Comparison of ENCODE assay signal across 8 mouse cellular contexts in the genomic region with DNA sequence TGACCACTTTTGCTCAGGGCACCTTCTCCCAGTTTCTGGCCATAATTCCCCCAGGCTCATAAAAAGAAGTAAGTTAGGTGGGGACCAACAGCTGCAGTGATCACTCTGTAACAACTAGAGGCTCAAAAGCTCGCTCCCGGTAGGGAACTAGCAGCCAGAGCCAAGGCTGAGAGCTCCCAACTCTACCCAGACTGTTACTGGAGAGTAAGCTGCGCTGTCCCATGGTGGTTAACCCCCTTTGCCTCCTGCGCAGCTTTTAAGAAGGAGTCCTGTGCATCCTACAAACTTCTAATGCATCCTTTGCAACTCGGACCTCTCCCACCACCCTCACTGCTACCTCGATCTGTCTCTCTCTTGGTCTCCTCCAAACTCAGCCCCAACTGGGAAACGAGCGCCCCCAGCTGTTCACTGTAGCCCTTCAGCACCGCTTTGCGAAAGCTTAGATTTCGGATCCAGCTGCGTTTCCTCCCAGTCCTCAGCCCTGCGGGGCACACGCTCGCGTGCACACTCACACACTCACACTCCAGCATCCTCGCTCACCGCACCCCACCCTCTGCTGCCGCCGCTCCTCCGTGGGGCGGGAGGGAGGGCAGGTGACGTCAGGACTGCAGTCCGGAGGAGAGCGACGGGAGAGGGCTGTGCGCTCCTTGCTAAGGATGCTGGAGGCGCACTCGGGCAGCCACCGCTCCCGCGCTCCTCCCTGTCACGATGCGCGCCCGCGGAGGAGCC. TPM values are rescaled to one million over a fixed set of nuclear protein-coding genes. Genes with fewer than 3 reads are reported as not detected.
DNase-seq lines count a peak whose midpoint lies in the region; ATAC-seq and TF ChIP-seq lines count a peak whose summit lies in the region.

A gene (plus strand): TSS at position 610 of the 729 bp plus-strand sequence.

- peak within 1 kb of the TSS; percentile 93 for H3K4me3 ChIP-seq in E14TG2a.4 (replicated peaks; ENCODE audit: low read length)
- no peak within 1 kb of the TSS for H3K4me3 ChIP-seq in bone marrow macrophage, adult 2 months (ENCODE audit: insufficient read depth, low read length)
- H3K4me3 ChIP-seq in embryonic facial prominence, embryonic 15.5 days (replicated peaks) = peak within 1 kb of the TSS; percentile 46
- H3K4me3 ChIP-seq in liver, embryonic 12.5 days = peak within 1 kb of the TSS; percentile 40
- peak within 1 kb of the TSS; percentile 64 for H3K4me3 ChIP-seq in neural tube, embryonic 15.5 days (replicated peaks)

- H3K36me3 ChIP-seq in E14TG2a.4 (ENCODE audit: insufficient read depth, low read length) = no peaks in the 10 kb centered on the region
- no peaks in the 10 kb centered on the region for H3K36me3 ChIP-seq in embryonic facial prominence, embryonic 15.5 days
- no peaks in the 10 kb centered on the region for H3K36me3 ChIP-seq in liver, embryonic 12.5 days
- no peaks in the 10 kb centered on the region for H3K36me3 ChIP-seq in neural tube, embryonic 15.5 days

- DNase-seq in heart, adult 8-10 months (ENCODE audit: low spot score) = peak; percentile 3
- DNase-seq in kidney, postnatal 4 days = peak; percentile 87 to 88

- H3K9ac ChIP-seq in embryonic facial prominence, embryonic 15.5 days = no peak within 1 kb of the TSS
- no peak within 1 kb of the TSS for H3K9ac ChIP-seq in liver, embryonic 12.5 days
- peak within 1 kb of the TSS; percentile 47 for H3K9ac ChIP-seq in neural tube, embryonic 15.5 days (replicated peaks)

- H3K27ac ChIP-seq in bone marrow macrophage, adult 2 months (ENCODE audit: insufficient read depth, low read depth, low read length) = no peak within 1 kb of the TSS
- H3K27ac ChIP-seq in embryonic facial prominence, embryonic 15.5 days (replicated peaks) = no peak within 1 kb of the TSS
- no peak within 1 kb of the TSS for H3K27ac ChIP-seq in liver, embryonic 12.5 days
- no peak within 1 kb of the TSS for H3K27ac ChIP-seq in neural tube, embryonic 15.5 days (replicated peaks)

- peak; percentile 76 for ATAC-seq in embryonic facial prominence, embryonic 15.5 days (ENCODE audit: insufficient number of reproducible peaks, low FRiP score, low TSS enrichment, low read depth)
- no peak; the same call in 1 of the 2 replicates for ATAC-seq in liver, embryonic 12.5 days
- peak; percentile 94 for ATAC-seq in neural tube, embryonic 15.5 days (ENCODE audit: low FRiP score)
- no peak for ATAC-seq in monocyte, adult 5-6 weeks (replicated peaks; ENCODE audit: insufficient number of reproducible peaks, low FRiP score, low TSS enrichment, poor library complexity, severe bottlenecking)

- H3K4me2 ChIP-seq in embryonic facial prominence, embryonic 15.5 days (replicated peaks) = peak within 1 kb of the TSS; percentile 89
- peak within 1 kb of the TSS; percentile 57 for H3K4me2 ChIP-seq in liver, embryonic 12.5 days
- H3K4me2 ChIP-seq in neural tube, embryonic 15.5 days = peak within 1 kb of the TSS; percentile 98

- TF ChIP-seq CTCF in E14TG2a.4 (conservative IDR thresholded peaks at IDR 0.05; ENCODE audit: low read length) = peak; percentile 43
- TF ChIP-seq CTCF in bone marrow macrophage, adult 2 months (IDR thresholded peaks at IDR 0.05; ENCODE audit: low read depth, low read length) = 0 out of 2 replicates have a peak, but pooled peaks have one; percentile 14

- peaks cover 18% of the 10 kb centered on the region for H3K9me3 ChIP-seq in E14TG2a.4 (ENCODE audit: low read length)
- no peaks in the 10 kb centered on the region for H3K9me3 ChIP-seq in embryonic facial prominence, embryonic 15.5 days (replicated peaks)
- no peaks in the 10 kb centered on the region for H3K9me3 ChIP-seq in liver, embryonic 12.5 days (replicated peaks)
- no peaks in the 10 kb centered on the region for H3K9me3 ChIP-seq in neural tube, embryonic 15.5 days (replicated peaks)

- under 1% methylated on average over 37 of the region's 37 CpGs for WGBS in embryonic facial prominence, embryonic 15.5 days
- 1% methylated on average over 37 of the region's 37 CpGs for WGBS in liver, embryonic 12.5 days (ENCODE audit: insufficient replicate concordance)
- under 1% methylated on average over 37 of the region's 37 CpGs for WGBS in neural tube, embryonic 15.5 days

- peaks cover 40% of the 10 kb centered on the region for H3K27me3 ChIP-seq in E14TG2a.4 (ENCODE audit: insufficient read depth, low read length)
- peaks cover 35% of the 10 kb centered on the region for H3K27me3 ChIP-seq in embryonic facial prominence, embryonic 15.5 days
- H3K27me3 ChIP-seq in liver, embryonic 12.5 days (replicated peaks) = peaks cover 35% of the 10 kb centered on the region
- H3K27me3 ChIP-seq in neural tube, embryonic 15.5 days (replicated peaks) = peaks cover 20% of the 10 kb centered on the region

- no peak for TF ChIP-seq POLR2A in bone marrow macrophage, adult 2 months (IDR thresholded peaks at IDR 0.05; ENCODE audit: borderline replicate concordance, low read depth, low read length)

- H3K4me1 ChIP-seq in E14TG2a.4 (replicated peaks; ENCODE audit: low read depth, low read length) = peaks cover 14% of the 10 kb centered on the region
- no peaks in the 10 kb centered on the region for H3K4me1 ChIP-seq in bone marrow macrophage, adult 2 months (ENCODE audit: control insufficient read depth, insufficient read depth, low read length)
- peaks cover 7% of the 10 kb centered on the region for H3K4me1 ChIP-seq in embryonic facial prominence, embryonic 15.5 days
- no peaks in the 10 kb centered on the region for H3K4me1 ChIP-seq in liver, embryonic 12.5 days
- peaks cover 22% of the 10 kb centered on the region for H3K4me1 ChIP-seq in neural tube, embryonic 15.5 days

RNA-seq across cellular contexts. Expression of the gene that starts here (rescaled TPM):
- polyA plus RNA-seq in bone marrow macrophage, adult 2 months (2012; ENCODE audit: insufficient read depth, insufficient read length, missing spikeins) = 4.2 and 7.3 TPM in 2 replicates
- 39.0 and 40.6 TPM in 2 replicates for polyA plus RNA-seq in embryonic facial prominence, embryonic 15.5 days (2015; fragmentation: Nextera tagmentation; extraction: Ambion mirVana)
- 10 to 100 TPM; 35.1 to 36.3 (median 35.2) TPM for total RNA-seq in heart, adult 8-10 months (2022)
- 5.9 and 7.2 TPM in 2 replicates for polyA plus RNA-seq in liver, embryonic 12.5 days (2016; fragmentation: Nextera tagmentation; extraction: Ambion mirVana)
- polyA plus RNA-seq in neural tube, embryonic 15.5 days (2015; fragmentation: Nextera tagmentation; extraction: Ambion mirVana) = 7.2 and 10.6 TPM in 2 replicates
- 0.87 to 1.1 TPM in 2 of 3 replicates, not detected in the other for total RNA-seq in monocyte, adult 5-6 weeks (2017)

Comparison
In these comparisons a context has a peak if more than half of its experiments do, and no peak if none do; other contexts are left out.
1. RNA of the gene that starts here (total RNA-seq): 35.1 to 36.3 TPM in heart, adult 8-10 months; 0.87 to 1.1 TPM in monocyte, adult 5-6 weeks; every median in the first group is over 10 times any median in the second.
2. ATAC-seq: peak in embryonic facial prominence, embryonic 15.5 days (single experiment) and neural tube, embryonic 15.5 days (single experiment); none in liver, embryonic 12.5 days (single experiment) and monocyte, adult 5-6 weeks (single experiment).
3. Peak in every context shown above with its lines, with median percentiles within 50 percentile points of each other: H3K4me2 ChIP-seq.